Comparison of ENCODE assay signal across 8 mouse cellular contexts in genomic region chr1:172027809-172028102, GRCm38 (mm10). TPM values are rescaled to one million over a fixed set of nuclear protein-coding genes. Genes with fewer than 3 reads are reported as not detected.
DNase-seq lines count a peak whose midpoint lies in the region; ATAC-seq lines count a peak whose summit lies in the region.

No protein-coding gene starts in this region.

- H3K9ac ChIP-seq in kidney, embryonic 15.5 days = peak overlapping the region; percentile 92
- H3K9ac ChIP-seq in embryonic facial prominence, embryonic 11.5 days (replicated peaks; ENCODE audit: low read length) = peak overlapping the region; percentile 96
- H3K9ac ChIP-seq in hindbrain, embryonic 15.5 days = peak overlapping the region; percentile 95
- peak overlapping the region; percentile 95 for H3K9ac ChIP-seq in midbrain, embryonic 15.5 days

- H3K4me3 ChIP-seq in kidney, embryonic 15.5 days (replicated peaks) = peak overlapping the region; percentile 98
- no peak overlapping the region; the same call in 1 of the 2 replicates for H3K4me3 ChIP-seq in embryonic facial prominence, embryonic 11.5 days (ENCODE audit: low read depth, low read length)
- peak overlapping the region; percentile 95 for H3K4me3 ChIP-seq in hindbrain, embryonic 15.5 days
- peak overlapping the region; percentile 99 for H3K4me3 ChIP-seq in midbrain, embryonic 15.5 days

- peak overlapping the region; percentile 73 for H3K4me2 ChIP-seq in kidney, embryonic 15.5 days
- peak overlapping the region; percentile 60 for H3K4me2 ChIP-seq in embryonic facial prominence, embryonic 11.5 days (ENCODE audit: low read depth, low read length)
- H3K4me2 ChIP-seq in hindbrain, embryonic 15.5 days = peak overlapping the region; percentile 94
- peak overlapping the region; percentile 87 for H3K4me2 ChIP-seq in midbrain, embryonic 15.5 days

- peak overlapping the region; percentile 84 for H3K27ac ChIP-seq in kidney, embryonic 15.5 days
- H3K27ac ChIP-seq in embryonic facial prominence, embryonic 11.5 days (replicated peaks; ENCODE audit: low read depth, low read length) = peak overlapping the region; percentile 95
- H3K27ac ChIP-seq in hindbrain, embryonic 15.5 days (replicated peaks) = peak overlapping the region; percentile 98
- peak overlapping the region; percentile 99 for H3K27ac ChIP-seq in midbrain, embryonic 15.5 days

- no peaks in the 10 kb centered on the region for H3K9me3 ChIP-seq in kidney, embryonic 15.5 days (replicated peaks)
- H3K9me3 ChIP-seq in embryonic facial prominence, embryonic 11.5 days (replicated peaks; ENCODE audit: control insufficient read depth, low read length) = no peaks in the 10 kb centered on the region
- no peaks in the 10 kb centered on the region for H3K9me3 ChIP-seq in hindbrain, embryonic 15.5 days
- H3K9me3 ChIP-seq in midbrain, embryonic 15.5 days = no peaks in the 10 kb centered on the region

- H3K36me3 ChIP-seq in kidney, embryonic 15.5 days = peaks cover 3% of the 10 kb centered on the region; the same call in 1 of the 2 replicates
- H3K36me3 ChIP-seq in embryonic facial prominence, embryonic 11.5 days (replicated peaks; ENCODE audit: control insufficient read depth, insufficient read depth, low read depth, low read length) = no peaks in the 10 kb centered on the region; the same call in 1 of the 2 replicates
- no peaks in the 10 kb centered on the region for H3K36me3 ChIP-seq in hindbrain, embryonic 15.5 days
- no peaks in the 10 kb centered on the region for H3K36me3 ChIP-seq in midbrain, embryonic 15.5 days (replicated peaks)

- ATAC-seq in kidney, embryonic 15.5 days (replicated peaks; ENCODE audit: low FRiP score) = peak; percentile 50; the same call in 1 of the 2 replicates
- ATAC-seq in embryonic facial prominence, embryonic 11.5 days (replicated peaks; ENCODE audit: insufficient number of reproducible peaks, low FRiP score, low TSS enrichment, low read depth) = no peak; the same call in 1 of the 2 replicates
- no peak; the same call in 1 of the 2 replicates for ATAC-seq in hindbrain, embryonic 15.5 days (ENCODE audit: low FRiP score, low read depth)
- peak; percentile 34; the same call in 1 of the 2 replicates for ATAC-seq in midbrain, embryonic 15.5 days (replicated peaks)

- WGBS in kidney, embryonic 15.5 days = 7% methylated on average over 10 of the region's 10 CpGs
- 9% methylated on average over 10 of the region's 10 CpGs for WGBS in embryonic facial prominence, embryonic 11.5 days
- WGBS in hindbrain, embryonic 15.5 days = 3% methylated on average over 10 of the region's 10 CpGs
- 3% methylated on average over 10 of the region's 10 CpGs for WGBS in midbrain, embryonic 15.5 days

- peaks cover 41% of the 10 kb centered on the region for H3K4me1 ChIP-seq in kidney, embryonic 15.5 days
- peaks cover 9% of the 10 kb centered on the region for H3K4me1 ChIP-seq in embryonic facial prominence, embryonic 11.5 days (ENCODE audit: control insufficient read depth, insufficient read depth, low read length)
- H3K4me1 ChIP-seq in hindbrain, embryonic 15.5 days (replicated peaks) = peaks cover 46% of the 10 kb centered on the region
- H3K4me1 ChIP-seq in midbrain, embryonic 15.5 days = peaks cover 46% of the 10 kb centered on the region

- no peak for DNase-seq in kidney, postnatal 4 days
- no peak for DNase-seq in embryonic facial prominence, embryonic 11.5 days (ENCODE audit: low spot score)
- no peak for DNase-seq in right cerebral cortex, postnatal 4 days
- DNase-seq in cerebellum, adult 9-11 months = no peak
- DNase-seq in frontal cortex, postnatal 14 days (ENCODE audit: low spot score in 2 of 2) = no peak

- no peaks in the 10 kb centered on the region for H3K27me3 ChIP-seq in kidney, embryonic 15.5 days
- no peaks in the 10 kb centered on the region for H3K27me3 ChIP-seq in embryonic facial prominence, embryonic 11.5 days (ENCODE audit: control insufficient read depth, insufficient read depth, low read length)
- H3K27me3 ChIP-seq in hindbrain, embryonic 15.5 days = no peaks in the 10 kb centered on the region
- no peaks in the 10 kb centered on the region for H3K27me3 ChIP-seq in midbrain, embryonic 15.5 days (replicated peaks)

RNA-seq across cellular contexts. Expression of gene Vangl2, which starts 0.5 kb away (rescaled TPM):
- 17.3 and 17.6 TPM in 2 replicates for polyA plus RNA-seq in kidney, embryonic 15.5 days (2015; fragmentation: Nextera tagmentation; extraction: Ambion mirVana)
- polyA plus RNA-seq in embryonic facial prominence, embryonic 11.5 days (2014; fragmentation: Nextera tagmentation; extraction: Ambion mirVana) = 25.3 and 28.6 TPM in 2 replicates
- polyA plus RNA-seq in hindbrain, embryonic 15.5 days (2015; fragmentation: Nextera tagmentation; extraction: Ambion mirVana) = 41.1 and 48.9 TPM in 2 replicates
- polyA plus RNA-seq in midbrain, embryonic 15.5 days (2015; fragmentation: Nextera tagmentation; extraction: Ambion mirVana) = 48.0 and 49.6 TPM in 2 replicates

RNA-seq across cellular contexts. Expression of gene Nhlh1, which starts 29.6 kb away (rescaled TPM):
- not detected in 2 replicates for polyA plus RNA-seq in kidney, embryonic 15.5 days (2015; fragmentation: Nextera tagmentation; extraction: Ambion mirVana)
- polyA plus RNA-seq in embryonic facial prominence, embryonic 11.5 days (2014; fragmentation: Nextera tagmentation; extraction: Ambion mirVana) = 4.6 and 6.5 TPM in 2 replicates
- polyA plus RNA-seq in hindbrain, embryonic 15.5 days (2015; fragmentation: Nextera tagmentation; extraction: Ambion mirVana) = 3.6 and 4.8 TPM in 2 replicates
- polyA plus RNA-seq in midbrain, embryonic 15.5 days (2015; fragmentation: Nextera tagmentation; extraction: Ambion mirVana) = 2.0 and 2.5 TPM in 2 replicates

RNA-seq across cellular contexts. Expression of gene Copa, which starts 54.6 kb away (rescaled TPM):
- polyA plus RNA-seq in kidney, embryonic 15.5 days (2015; fragmentation: Nextera tagmentation; extraction: Ambion mirVana) = 221 and 237 TPM in 2 replicates
- 185 and 186 TPM in 2 replicates for polyA plus RNA-seq in embryonic facial prominence, embryonic 11.5 days (2014; fragmentation: Nextera tagmentation; extraction: Ambion mirVana)
- 183 and 190 TPM in 2 replicates for polyA plus RNA-seq in hindbrain, embryonic 15.5 days (2015; fragmentation: Nextera tagmentation; extraction: Ambion mirVana)
- polyA plus RNA-seq in midbrain, embryonic 15.5 days (2015; fragmentation: Nextera tagmentation; extraction: Ambion mirVana) = 199 and 209 TPM in 2 replicates

RNA-seq across cellular contexts. Expression of gene Ncstn, which starts 54.8 kb away (rescaled TPM):
- polyA plus RNA-seq in kidney, embryonic 15.5 days (2015; fragmentation: Nextera tagmentation; extraction: Ambion mirVana) = 130 and 137 TPM in 2 replicates
- polyA plus RNA-seq in embryonic facial prominence, embryonic 11.5 days (2014; fragmentation: Nextera tagmentation; extraction: Ambion mirVana) = 85.6 and 89.2 TPM in 2 replicates
- 109 and 114 TPM in 2 replicates for polyA plus RNA-seq in hindbrain, embryonic 15.5 days (2015; fragmentation: Nextera tagmentation; extraction: Ambion mirVana)
- 116 and 122 TPM in 2 replicates for polyA plus RNA-seq in midbrain, embryonic 15.5 days (2015; fragmentation: Nextera tagmentation; extraction: Ambion mirVana)

Comparison
In these comparisons a context has a peak if more than half of its experiments do, and no peak if none do; other contexts are left out.
1. ATAC-seq: peak in kidney, embryonic 15.5 days (single experiment) and midbrain, embryonic 15.5 days (single experiment); none in embryonic facial prominence, embryonic 11.5 days (single experiment) and hindbrain, embryonic 15.5 days (single experiment).
2. Peak in every context shown above with its lines, with median percentiles within 50 percentile points of each other: H3K27ac ChIP-seq, H3K4me2 ChIP-seq and H3K9ac ChIP-seq.